Mouse (Mus musculus): ENCODE measurements around the gene Gm10272. TPM values are rescaled to one million over a fixed set of nuclear protein-coding genes. Genes with fewer than 3 reads are reported as not detected.
A peak's percentile ranks its signal among the peaks of the same experiment; 100 is the strongest.
"Not testable (repeated sequence)": the region's sequence is repeated elsewhere in the genome, so short reads cannot be mapped to it uniquely, and the experiment has no call there.

Gm10272 gene
- polyA plus RNA-seq, 1 experiment from 2014 or later: not detected

DNA sequence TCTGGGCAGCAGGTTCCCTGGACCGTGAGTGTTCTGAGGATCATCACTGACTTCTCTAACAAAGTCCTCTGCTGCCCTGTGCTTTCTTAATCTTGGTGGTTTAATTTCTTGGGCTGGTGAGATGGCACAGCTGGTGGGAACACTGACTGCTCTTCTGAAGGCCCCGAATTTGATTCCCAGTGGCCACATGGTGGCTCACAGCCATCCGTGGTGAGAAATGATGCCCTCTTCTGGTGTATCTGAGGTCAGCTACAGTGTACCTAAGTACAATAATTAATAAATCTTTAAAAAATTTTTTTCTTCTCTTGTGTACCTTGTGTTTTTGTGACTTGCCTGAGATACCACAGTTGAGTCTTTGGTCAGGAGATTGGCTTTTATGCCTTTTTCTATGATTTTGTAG lies 45.9 kb downstream of the Gm10272 start:
- not testable (repeated sequence) for H3K4me3 ChIP-seq (ENCODE audit: low read depth, low read length); ATAC-seq; H3K9me3 ChIP-seq (ENCODE audit: control insufficient read depth); H3K27me3 ChIP-seq (replicated peaks; ENCODE audit: control insufficient read depth, insufficient read depth, low read length); H3K36me3 ChIP-seq (ENCODE audit: control insufficient read depth, insufficient read depth); H3K4me2 ChIP-seq (replicated peaks; ENCODE audit: low read depth); H3K4me1 ChIP-seq (replicated peaks; ENCODE audit: control insufficient read depth, insufficient read depth, low read length); H3K9ac ChIP-seq (ENCODE audit: low read depth, low read length); H3K27ac ChIP-seq (ENCODE audit: low read depth, low read length)
- TF ChIP-seq CTCF (IDR thresholded peaks at IDR 0.05; ENCODE audit: low read depth): peak; percentile 33
- WGBS: 61% methylated on average over 3 of the region's 3 CpGs

DNA sequence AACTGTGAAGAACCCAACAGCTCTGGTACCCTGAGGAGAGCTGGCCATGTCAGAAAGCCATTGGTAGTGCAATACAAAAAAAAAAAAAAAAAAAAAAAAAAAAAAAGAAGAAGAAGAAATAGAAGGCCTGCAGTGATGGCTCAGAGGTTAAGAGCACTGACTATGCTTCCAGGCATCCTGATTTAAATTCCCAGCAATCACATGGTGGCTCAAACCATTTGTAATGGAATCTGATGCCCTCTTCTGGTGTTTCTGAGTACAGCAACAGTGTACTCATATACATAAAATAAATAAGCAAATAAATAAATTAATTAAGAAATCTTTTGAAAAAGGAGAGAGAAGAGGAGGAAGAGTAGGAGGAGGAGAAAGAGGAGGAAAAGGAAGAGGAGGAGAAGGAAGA lies 47.0 kb downstream of the Gm10272 start:
- Histone ChIP-seq H3K27ac (ENCODE audit: low read depth, low read length) (no peak overlapping the region), H3K4me2 (replicated peaks; ENCODE audit: low read depth) (no peak overlapping the region), H3K27me3 (replicated peaks; ENCODE audit: control insufficient read depth, insufficient read depth, low read length) (no peaks in the 10 kb centered on the region), H3K9ac (ENCODE audit: low read depth, low read length) (no peak overlapping the region), H3K9me3 (ENCODE audit: control insufficient read depth) (no peaks in the 10 kb centered on the region), H3K4me1 (replicated peaks; ENCODE audit: control insufficient read depth, insufficient read depth, low read length) (no peaks in the 10 kb centered on the region), H3K36me3 (ENCODE audit: control insufficient read depth, insufficient read depth) (no peaks in the 10 kb centered on the region), H3K4me3 (ENCODE audit: low read depth, low read length) (no peak overlapping the region)
- ATAC-seq: no peak
- TF ChIP-seq CTCF (IDR thresholded peaks at IDR 0.05; ENCODE audit: low read depth): peak; percentile 31

Other genes with a start within 250 kb of the Gm10272 start
- 37.9 and 38.2 TPM in 2 replicates for gene Fam207a, start 190.8 kb upstream of the Gm10272 start, polyA plus RNA-seq (2015; fragmentation: Nextera tagmentation; extraction: Ambion mirVana)
- gene Itgb2, start 176.4 kb upstream of the Gm10272 start, polyA plus RNA-seq (2015; fragmentation: Nextera tagmentation; extraction: Ambion mirVana): 1.7 and 2.1 TPM in 2 replicates
- 200 and 201 TPM in 2 replicates for gene Pttg1ip, start 124.9 kb upstream of the Gm10272 start, polyA plus RNA-seq (2015; fragmentation: Nextera tagmentation; extraction: Ambion mirVana)
- 256 and 269 TPM in 2 replicates for gene Sumo3, start 100.5 kb upstream of the Gm10272 start, polyA plus RNA-seq (2015; fragmentation: Nextera tagmentation; extraction: Ambion mirVana)
- gene Gm49325, start 100.4 kb upstream of the Gm10272 start, polyA plus RNA-seq (2015; fragmentation: Nextera tagmentation; extraction: Ambion mirVana): 18.9 TPM in 2 replicates
- gene Ube2g2, start 84.4 kb upstream of the Gm10272 start, polyA plus RNA-seq (2015; fragmentation: Nextera tagmentation; extraction: Ambion mirVana): 36.4 and 37.8 TPM in 2 replicates
- 0.10 and 0.20 TPM in 2 replicates for gene Tspear, start 20.1 kb upstream of the Gm10272 start, polyA plus RNA-seq (2015; fragmentation: Nextera tagmentation; extraction: Ambion mirVana)
- gene Gm19402, start 15.9 kb upstream of the Gm10272 start, polyA plus RNA-seq (2015; fragmentation: Nextera tagmentation; extraction: Ambion mirVana): not detected in 2 replicates
- not detected in 2 replicates for gene Gm9508, start 9.4 kb upstream of the Gm10272 start, polyA plus RNA-seq (2015; fragmentation: Nextera tagmentation; extraction: Ambion mirVana)
- not detected in 2 replicates for gene Gm10024, start 4.8 kb downstream of the Gm10272 start, polyA plus RNA-seq (2015; fragmentation: Nextera tagmentation; extraction: Ambion mirVana)
- gene Gm10142, start 9.2 kb downstream of the Gm10272 start, polyA plus RNA-seq (2015; fragmentation: Nextera tagmentation; extraction: Ambion mirVana): not detected in 2 replicates
- not detected in 2 replicates for gene Krtap12-1, start 14.0 kb downstream of the Gm10272 start, polyA plus RNA-seq (2015; fragmentation: Nextera tagmentation; extraction: Ambion mirVana)
- not detected in 2 replicates for gene Gm10100, start 19.9 kb downstream of the Gm10272 start, polyA plus RNA-seq (2015; fragmentation: Nextera tagmentation; extraction: Ambion mirVana)
- gene Gm18596, start 36.0 kb downstream of the Gm10272 start, polyA plus RNA-seq (2015; fragmentation: Nextera tagmentation; extraction: Ambion mirVana): not detected in 2 replicates
- gene Gm9736, start 44.7 kb downstream of the Gm10272 start, polyA plus RNA-seq (2015; fragmentation: Nextera tagmentation; extraction: Ambion mirVana): not detected in 2 replicates
- gene Gm3233, start 53.1 kb downstream of the Gm10272 start, polyA plus RNA-seq (2015; fragmentation: Nextera tagmentation; extraction: Ambion mirVana): not detected in 2 replicates
- not detected in 2 replicates for gene Gm3238, start 64.7 kb downstream of the Gm10272 start, polyA plus RNA-seq (2015; fragmentation: Nextera tagmentation; extraction: Ambion mirVana)
- gene Gm7138, start 70.3 kb downstream of the Gm10272 start, polyA plus RNA-seq (2015; fragmentation: Nextera tagmentation; extraction: Ambion mirVana): not detected in 2 replicates
- not detected in 2 replicates for gene Gm3250, start 75.9 kb downstream of the Gm10272 start, polyA plus RNA-seq (2015; fragmentation: Nextera tagmentation; extraction: Ambion mirVana)
- not detected in 2 replicates for gene Gm7137, start 81.6 kb downstream of the Gm10272 start, polyA plus RNA-seq (2015; fragmentation: Nextera tagmentation; extraction: Ambion mirVana)
- not detected in 2 replicates for gene Gm9639, start 88.5 kb downstream of the Gm10272 start, polyA plus RNA-seq (2015; fragmentation: Nextera tagmentation; extraction: Ambion mirVana)
- not detected in 2 replicates for gene Gm19668, start 92.5 kb downstream of the Gm10272 start, polyA plus RNA-seq (2015; fragmentation: Nextera tagmentation; extraction: Ambion mirVana)
- not detected in 2 replicates for gene Gm9507, start 105.2 kb downstream of the Gm10272 start, polyA plus RNA-seq (2015; fragmentation: Nextera tagmentation; extraction: Ambion mirVana)
- gene Gm2696, start 108.1 kb downstream of the Gm10272 start, polyA plus RNA-seq (2015; fragmentation: Nextera tagmentation; extraction: Ambion mirVana): not detected in 2 replicates
- not detected in 2 replicates for gene Krtap10-4, start 120.5 kb downstream of the Gm10272 start, polyA plus RNA-seq (2015; fragmentation: Nextera tagmentation; extraction: Ambion mirVana)
- gene Krtap10-10, start 129.3 kb downstream of the Gm10272 start, polyA plus RNA-seq (2015; fragmentation: Nextera tagmentation; extraction: Ambion mirVana): not detected in 2 replicates
- gene Gm36176, start 140.2 kb downstream of the Gm10272 start, polyA plus RNA-seq (2015; fragmentation: Nextera tagmentation; extraction: Ambion mirVana): not detected in 2 replicates
- not detected in 2 replicates for gene Gm10318, start 146.2 kb downstream of the Gm10272 start, polyA plus RNA-seq (2015; fragmentation: Nextera tagmentation; extraction: Ambion mirVana)
- not detected in 2 replicates for gene Gm3285, start 155.3 kb downstream of the Gm10272 start, polyA plus RNA-seq (2015; fragmentation: Nextera tagmentation; extraction: Ambion mirVana)
- gene Lrrc3, start 195.9 kb downstream of the Gm10272 start, polyA plus RNA-seq (2015; fragmentation: Nextera tagmentation; extraction: Ambion mirVana): 2.1 TPM in 2 replicates

Measured in intestine, postnatal 0 days (tissue).